Mouse (Mus musculus) 416B (cell line): ENCODE measurements around the gene Ntrk3.

ENCODE experiments used
- DNase-seq: peaks from one replicate; pipeline ENCODE4 v3.0.0; 2011; ENCODE audit warnings: low read depth

The Ntrk3 gene

GRCm38 (mm10) chr7:78578461-78579359 is 159.1 kb downstream of the Ntrk3 start:
- DNase-seq: no peak

- no peak for DNase-seq
Observed at GRCm38 (mm10) chr7:78578111-78578460, 159.7 kb downstream of the Ntrk3 start.

GRCm38 (mm10) chr7:78577462-78578110 is 160.2 kb downstream of the Ntrk3 start:
- no peak for DNase-seq

- DNase-seq: no peak
Observed at GRCm38 (mm10) chr7:78576706-78577461, 160.9 kb downstream of the Ntrk3 start.

- no peak for DNase-seq
Observed at GRCm38 (mm10) chr7:78576169-78576568, 161.6 kb downstream of the Ntrk3 start.

- no peak for DNase-seq
Observed at GRCm38 (mm10) chr7:78575556-78575955, 162.3 kb downstream of the Ntrk3 start.

- no peak for DNase-seq
Observed at GRCm38 (mm10) chr7:78571196-78571595, 166.6 kb downstream of the Ntrk3 start.

GRCm38 (mm10) chr7:78569255-78569618 is 168.6 kb downstream of the Ntrk3 start:
- no peak for DNase-seq

GRCm38 (mm10) chr7:78568411-78569254 is 169.2 kb downstream of the Ntrk3 start:
- peak; percentile 44 for DNase-seq

GRCm38 (mm10) chr7:78566617-78567016 is 171.2 kb downstream of the Ntrk3 start:
- peak; percentile 47 for DNase-seq

- DNase-seq: no peak
Observed at GRCm38 (mm10) chr7:78565386-78565785, 172.4 kb downstream of the Ntrk3 start.

GRCm38 (mm10) chr7:78558503-78558902 is 179.3 kb downstream of the Ntrk3 start:
- no peak for DNase-seq

- no peak for DNase-seq
Observed at GRCm38 (mm10) chr7:78555532-78555931, 182.3 kb downstream of the Ntrk3 start.

GRCm38 (mm10) chr7:78549461-78549860 is 188.4 kb downstream of the Ntrk3 start:
- no peak for DNase-seq

- no peak for DNase-seq
Observed at GRCm38 (mm10) chr7:78548721-78549120, 189.1 kb downstream of the Ntrk3 start.

GRCm38 (mm10) chr7:78546551-78546950 is 191.3 kb downstream of the Ntrk3 start:
- DNase-seq: no peak

- DNase-seq: no peak
Observed at GRCm38 (mm10) chr7:78542468-78542867, 195.3 kb downstream of the Ntrk3 start.

- DNase-seq: no peak
Observed at GRCm38 (mm10) chr7:78530286-78530685, 207.5 kb downstream of the Ntrk3 start.

- no peak for DNase-seq
Observed at GRCm38 (mm10) chr7:78528008-78528407, 209.8 kb downstream of the Ntrk3 start.

GRCm38 (mm10) chr7:78527564-78527963 is 210.2 kb downstream of the Ntrk3 start:
- DNase-seq: no peak

- DNase-seq: no peak
Observed at GRCm38 (mm10) chr7:78520243-78520927, 217.4 kb downstream of the Ntrk3 start.
